Comparison of ENCODE assay signal across 19 mouse cellular contexts in genomic region chr15:6390106-6390505, GRCm38 (mm10). TPM values are rescaled to one million over a fixed set of nuclear protein-coding genes. Genes with fewer than 3 reads are reported as not detected.
DNase-seq lines count a peak whose midpoint lies in the region; ATAC-seq and TF ChIP-seq lines count a peak whose summit lies in the region.
"Had no signal": no experiment of that assay in that cellular context is flagged by ENCODE, and none has a peak within 500 bp of the region (broad histone marks: within the 10 kb centered on the region; RNA-seq: fewer than 3 reads in every experiment).

No protein-coding gene starts in this region.

- no peaks in the 10 kb centered on the region for H3K27me3 ChIP-seq in heart, embryonic 13.5 days (replicated peaks)
- H3K27me3 ChIP-seq in liver, postnatal 0 days (ENCODE audit: insufficient read depth, low read length) = peaks cover 11% of the 10 kb centered on the region
- no peaks in the 10 kb centered on the region for H3K27me3 ChIP-seq in limb, embryonic 13.5 days
- no peaks in the 10 kb centered on the region for H3K27me3 ChIP-seq in forebrain, embryonic 16.5 days (replicated peaks; ENCODE audit: control insufficient read depth, insufficient read depth, low read length)
- H3K27me3 ChIP-seq: embryonic facial prominence, embryonic 15.5 days; hindbrain, embryonic 15.5 days; intestine, embryonic 15.5 days had no signal

- no peak for DNase-seq in heart, postnatal 36 days
- DNase-seq in liver, postnatal 0 days = no peak
- DNase-seq in liver = no peak
- no peak for DNase-seq in spleen, adult 18-20 months
- DNase-seq: cerebellum, adult 9-11 months; right cerebral cortex, postnatal 25 days had no signal

- no peak overlapping the region for H3K27ac ChIP-seq in heart, embryonic 13.5 days (replicated peaks)
- H3K27ac ChIP-seq in liver, postnatal 0 days (ENCODE audit: low read depth) = no peak overlapping the region
- H3K27ac ChIP-seq in limb, embryonic 13.5 days = no peak overlapping the region
- no peak overlapping the region for H3K27ac ChIP-seq in forebrain, embryonic 16.5 days (ENCODE audit: low read length)
- H3K27ac ChIP-seq: embryonic facial prominence, embryonic 15.5 days; forebrain, embryonic 10.5 days; hindbrain, embryonic 15.5 days; intestine, embryonic 15.5 days; kidney, postnatal 0 days had no signal

- H3K4me2 ChIP-seq in heart, embryonic 13.5 days = peak overlapping the region; percentile 75
- peak overlapping the region; percentile 7 for H3K4me2 ChIP-seq in liver, postnatal 0 days (ENCODE audit: low read depth, low read length)
- H3K4me2 ChIP-seq in limb, embryonic 13.5 days (replicated peaks) = peak overlapping the region; percentile 72
- H3K4me2 ChIP-seq in forebrain, embryonic 16.5 days (ENCODE audit: low read length) = no peak overlapping the region
- H3K4me2 ChIP-seq: embryonic facial prominence, embryonic 15.5 days; hindbrain, embryonic 15.5 days; intestine, embryonic 15.5 days had no signal

- no peak for TF ChIP-seq CTCF in liver, postnatal 0 days (IDR thresholded peaks at IDR 0.05; ENCODE audit: low read depth)

- 49% methylated on average over 4 of the region's 4 CpGs for WGBS in heart, embryonic 13.5 days
- WGBS in liver, postnatal 0 days (ENCODE audit: insufficient replicate concordance) = 58% methylated on average over 4 of the region's 4 CpGs
- WGBS in limb, embryonic 13.5 days = 91% methylated on average over 4 of the region's 4 CpGs
- WGBS in forebrain, embryonic 16.5 days = 71% methylated on average over 4 of the region's 4 CpGs

- H3K36me3 ChIP-seq in heart, embryonic 13.5 days = peaks cover 19% of the 10 kb centered on the region
- H3K36me3 ChIP-seq in liver, postnatal 0 days (replicated peaks; ENCODE audit: insufficient read depth, low read length) = no peaks in the 10 kb centered on the region
- peaks cover 19% of the 10 kb centered on the region for H3K36me3 ChIP-seq in limb, embryonic 13.5 days
- no peaks in the 10 kb centered on the region for H3K36me3 ChIP-seq in forebrain, embryonic 16.5 days (ENCODE audit: control insufficient read depth, insufficient read depth)
- H3K36me3 ChIP-seq: hindbrain, embryonic 15.5 days; intestine, embryonic 15.5 days had no signal

- peaks cover 47% of the 10 kb centered on the region for H3K4me1 ChIP-seq in heart, embryonic 13.5 days
- no peaks in the 10 kb centered on the region for H3K4me1 ChIP-seq in liver, postnatal 0 days (ENCODE audit: insufficient read depth)
- peaks cover 45% of the 10 kb centered on the region for H3K4me1 ChIP-seq in limb, embryonic 13.5 days
- H3K4me1 ChIP-seq in forebrain, embryonic 16.5 days (replicated peaks; ENCODE audit: control insufficient read depth, insufficient read depth, low read length) = peaks cover 8% of the 10 kb centered on the region; the same call in 1 of the 2 replicates

- H3K9ac ChIP-seq in heart, embryonic 13.5 days = no peak overlapping the region
- H3K9ac ChIP-seq in liver, postnatal 0 days (replicated peaks) = no peak overlapping the region
- H3K9ac ChIP-seq in limb, embryonic 13.5 days = no peak overlapping the region
- H3K9ac ChIP-seq in forebrain, embryonic 16.5 days (replicated peaks; ENCODE audit: low read depth, low read length) = no peak overlapping the region
- H3K9ac ChIP-seq: embryonic facial prominence, embryonic 15.5 days; hindbrain, embryonic 15.5 days; intestine, embryonic 15.5 days had no signal

- ATAC-seq in heart, embryonic 13.5 days (ENCODE audit: extremely low read depth, insufficient number of reproducible peaks, low FRiP score, low TSS enrichment) = no peak
- ATAC-seq in liver, postnatal 0 days = no peak
- no peak for ATAC-seq in limb, embryonic 13.5 days (ENCODE audit: low FRiP score, low read depth)
- ATAC-seq in forebrain, embryonic 16.5 days = no peak
- ATAC-seq: intestine, embryonic 15.5 days; midbrain, embryonic 16.5 days had no signal

- H3K9me3 ChIP-seq in heart, embryonic 13.5 days = no peaks in the 10 kb centered on the region
- H3K9me3 ChIP-seq in liver, postnatal 0 days (ENCODE audit: low read length) = no peaks in the 10 kb centered on the region
- no peaks in the 10 kb centered on the region for H3K9me3 ChIP-seq in limb, embryonic 13.5 days
- no peaks in the 10 kb centered on the region for H3K9me3 ChIP-seq in forebrain, embryonic 16.5 days (ENCODE audit: control insufficient read depth, low read length)
- H3K9me3 ChIP-seq: embryonic facial prominence, embryonic 15.5 days; forebrain, embryonic 10.5 days; hindbrain, embryonic 15.5 days; intestine, embryonic 15.5 days had no signal

- no peak for TF ChIP-seq EP300 in liver, postnatal 0 days (IDR thresholded peaks at IDR 0.05; ENCODE audit: low read depth)

- H3K4me3 ChIP-seq in heart, embryonic 13.5 days = no peak overlapping the region
- no peak overlapping the region for H3K4me3 ChIP-seq in liver, postnatal 0 days (ENCODE audit: low read depth, low read length)
- no peak overlapping the region for H3K4me3 ChIP-seq in limb, embryonic 13.5 days
- no peak overlapping the region for H3K4me3 ChIP-seq in forebrain, embryonic 16.5 days (replicated peaks; ENCODE audit: low read length)
- H3K4me3 ChIP-seq: embryonic facial prominence, embryonic 15.5 days; forebrain, embryonic 10.5 days; hindbrain, embryonic 15.5 days; intestine, embryonic 15.5 days had no signal

- intact Hi-C loops in heart, postnatal 36 days (cut with DNase I) = no loop called here

RNA-seq across cellular contexts. Expression of gene C9, which starts 55.0 kb away (rescaled TPM):
- not detected in 2 replicates for polyA plus RNA-seq in heart, embryonic 13.5 days (2015; fragmentation: Nextera tagmentation; extraction: Ambion mirVana)
- total RNA-seq in heart, postnatal 36 days (2021) = not detected
- 0.95 and 1.9 TPM in 2 replicates for polyA plus RNA-seq in liver, postnatal 0 days (2015; fragmentation: Nextera tagmentation; extraction: Ambion mirVana)
- not detected in 2 replicates for polyA plus RNA-seq in limb, embryonic 13.5 days (2015; fragmentation: Nextera tagmentation; extraction: Ambion mirVana)
- not detected in 2 replicates for polyA plus RNA-seq in forebrain, embryonic 16.5 days (2015; fragmentation: Nextera tagmentation; extraction: Ambion mirVana)
- total RNA-seq: gastrocnemius, adult 8-10 months; heart, postnatal 14 days; layer of hippocampus, postnatal 14 days had no signal
- polyA plus RNA-seq: adrenal gland, adult 2 months; embryonic facial prominence, embryonic 15.5 days; forebrain, embryonic 10.5 days; hindbrain, embryonic 15.5 days; midbrain, embryonic 16.5 days had no signal
